8 mouse cellular contexts compared by ENCODE assay signal in genomic region chr17:32118484-32118883, GRCm38 (mm10). TPM values are rescaled to one million over a fixed set of nuclear protein-coding genes. Genes with fewer than 3 reads are reported as not detected.
DNase-seq lines count a peak whose midpoint lies in the region; ATAC-seq lines count a peak whose summit lies in the region.

No protein-coding gene starts in this region.

- no peak overlapping the region for H3K27ac ChIP-seq in hindbrain, embryonic 12.5 days
- H3K27ac ChIP-seq in midbrain, embryonic 13.5 days = no peak overlapping the region

- H3K4me2 ChIP-seq in hindbrain, embryonic 12.5 days (replicated peaks) = peak overlapping the region; percentile 38
- peak overlapping the region; percentile 45 for H3K4me2 ChIP-seq in midbrain, embryonic 13.5 days (replicated peaks)

- peaks cover 30% of the 10 kb centered on the region for H3K27me3 ChIP-seq in hindbrain, embryonic 12.5 days
- peaks cover 19% of the 10 kb centered on the region for H3K27me3 ChIP-seq in midbrain, embryonic 13.5 days

- 19% methylated on average over 3 of the region's 3 CpGs for WGBS in hindbrain, embryonic 12.5 days
- 14% methylated on average over 3 of the region's 3 CpGs for WGBS in midbrain, embryonic 13.5 days

- no peak overlapping the region for H3K4me3 ChIP-seq in hindbrain, embryonic 12.5 days
- 0 out of 2 replicates have a peak overlapping the region, but pooled peaks have one; percentile 1 for H3K4me3 ChIP-seq in midbrain, embryonic 13.5 days (replicated peaks)

- H3K36me3 ChIP-seq in hindbrain, embryonic 12.5 days = peaks cover 16% of the 10 kb centered on the region
- H3K36me3 ChIP-seq in midbrain, embryonic 13.5 days = peaks cover 13% of the 10 kb centered on the region

- peaks cover 19% of the 10 kb centered on the region for H3K4me1 ChIP-seq in hindbrain, embryonic 12.5 days
- H3K4me1 ChIP-seq in midbrain, embryonic 13.5 days (replicated peaks) = peaks cover 24% of the 10 kb centered on the region

- no peak for ATAC-seq in hindbrain, embryonic 12.5 days (ENCODE audit: low FRiP score)
- ATAC-seq in midbrain, embryonic 13.5 days = peak; percentile 35

- no peaks in the 10 kb centered on the region for H3K9me3 ChIP-seq in hindbrain, embryonic 12.5 days (replicated peaks)
- H3K9me3 ChIP-seq in midbrain, embryonic 13.5 days = no peaks in the 10 kb centered on the region

- H3K9ac ChIP-seq in hindbrain, embryonic 12.5 days = no peak overlapping the region
- H3K9ac ChIP-seq in midbrain, embryonic 13.5 days (replicated peaks) = no peak overlapping the region

- peak; percentile 45 for DNase-seq in embryo, embryonic 10.5 days (ENCODE audit: low spot score)
- DNase-seq in embryo, embryonic 9.5 days (ENCODE audit: extremely low spot score) = no peak
- DNase-seq in NIH3T3 (ENCODE audit: low read depth) = peak; percentile 61
- no peak for DNase-seq in cerebellum, adult 11 months
- no peak for DNase-seq in ovary, adult 18-20 months (ENCODE audit: low spot score)
- no peak for DNase-seq in kidney, postnatal 36 days

RNA-seq across cellular contexts. Expression of gene Notch3, which starts 48.2 kb away (rescaled TPM):
- polyA plus RNA-seq in hindbrain, embryonic 12.5 days (2016; fragmentation: Nextera tagmentation; extraction: Ambion mirVana) = 23.6 TPM in 2 replicates
- polyA plus RNA-seq in midbrain, embryonic 13.5 days (2015; fragmentation: Nextera tagmentation; extraction: Ambion mirVana) = 9.7 and 13.2 TPM in 2 replicates

Comparison
In these comparisons a context has a peak if more than half of its experiments do, and no peak if none do; other contexts are left out.
1. DNase-seq: peak in embryo, embryonic 10.5 days (single experiment) and NIH3T3 (single experiment); none in embryo, embryonic 9.5 days (single experiment), cerebellum, adult 11 months (single experiment), ovary, adult 18-20 months (single experiment) and kidney, postnatal 36 days (0 of 2).